In the genomic region with DNA sequence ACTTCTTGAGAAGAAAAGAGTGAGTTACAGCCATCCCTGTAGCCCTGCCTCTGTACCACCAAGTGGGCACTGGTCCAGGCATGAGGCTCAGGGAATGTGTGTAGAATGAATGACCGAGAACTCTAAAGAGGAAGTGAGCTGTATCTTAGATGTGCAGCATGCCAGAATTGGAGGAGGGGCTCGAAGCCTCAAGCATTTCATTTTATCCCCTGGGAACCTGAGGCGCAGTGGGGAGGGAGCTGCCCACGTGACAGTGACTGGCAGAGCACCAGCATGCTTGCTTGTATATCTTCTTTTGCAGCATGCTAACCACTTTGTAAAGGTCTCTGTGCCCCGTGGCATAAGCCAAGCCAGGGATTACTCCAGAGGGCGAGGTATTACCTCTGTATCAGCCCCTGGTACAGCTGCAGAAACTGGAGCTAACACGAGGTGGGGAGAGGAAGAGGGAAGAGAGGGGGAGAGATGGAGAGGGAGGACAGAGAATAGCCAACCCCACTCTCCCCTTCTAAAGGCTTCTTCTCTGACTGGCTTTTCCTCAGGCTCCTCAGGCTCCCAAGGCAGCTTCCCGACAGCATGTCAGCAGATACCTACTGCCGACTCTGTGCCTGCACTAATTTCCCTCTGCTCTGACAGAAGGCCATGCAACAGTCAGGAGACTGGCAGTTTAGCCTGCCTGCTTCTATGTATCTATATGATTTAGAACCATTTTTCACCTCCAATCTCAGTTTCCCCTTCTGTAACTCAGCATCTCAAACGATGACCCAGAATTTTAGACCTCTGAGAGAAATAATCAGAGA, we compare ENCODE assay signal across 8 mouse cellular contexts. TPM values are rescaled to one million over a fixed set of nuclear protein-coding genes. Genes with fewer than 3 reads are reported as not detected.
DNase-seq lines count a peak whose midpoint lies in the region; ATAC-seq lines count a peak whose summit lies in the region.

No protein-coding gene starts in this region.

- no peak overlapping the region for H3K4me2 ChIP-seq in kidney, embryonic 15.5 days
- H3K4me2 ChIP-seq in forebrain, embryonic 14.5 days (ENCODE audit: low read length): 0 out of 2 replicates have a peak overlapping the region, but pooled peaks have one; percentile 16

- peaks cover 7% of the 10 kb centered on the region for H3K4me1 ChIP-seq in kidney, embryonic 15.5 days
- H3K4me1 ChIP-seq in forebrain, embryonic 14.5 days (ENCODE audit: control insufficient read depth, insufficient read depth, low read length): peaks cover 41% of the 10 kb centered on the region

- no peak overlapping the region for H3K4me3 ChIP-seq in kidney, embryonic 15.5 days (replicated peaks)
- no peak overlapping the region for H3K4me3 ChIP-seq in forebrain, embryonic 14.5 days (ENCODE audit: low read depth, low read length)

- intact Hi-C loops in heart, postnatal 14 days (cut with DNase I): loop anchor here (5.0 kb wide), 1 partner anchor 179 kb away; no protein-coding TSS in a partner anchor
- intact Hi-C loops in left cerebral cortex, postnatal 4 days (cut with DNase I): no loop called here

- H3K9me3 ChIP-seq in kidney, embryonic 15.5 days (replicated peaks): no peaks in the 10 kb centered on the region
- no peaks in the 10 kb centered on the region for H3K9me3 ChIP-seq in forebrain, embryonic 14.5 days (replicated peaks; ENCODE audit: control insufficient read depth, low read length)

- DNase-seq in kidney, adult 18-20 months: peak; percentile 18
- DNase-seq in NIH3T3 (ENCODE audit: low read depth): peak; percentile 97
- DNase-seq in forebrain, embryonic 14.5 days (ENCODE audit: low spot score): peak; percentile 87
- DNase-seq in heart, postnatal 14 days: peak; percentile 51 to 63
- peak; percentile 39 for DNase-seq in left cerebral cortex, postnatal 4 days
- DNase-seq in right cerebral cortex, postnatal 4 days: peak; percentile 49
- DNase-seq in urinary bladder, postnatal 10 days (ENCODE audit: low spot score): no peak

- no peak overlapping the region for H3K9ac ChIP-seq in kidney, embryonic 15.5 days
- peak overlapping the region; percentile 32; the same call in 1 of the 2 replicates for H3K9ac ChIP-seq in forebrain, embryonic 14.5 days (ENCODE audit: low read length)

- no peak; the same call in 1 of the 2 replicates for ATAC-seq in kidney, embryonic 15.5 days (replicated peaks; ENCODE audit: low FRiP score)
- peak; percentile 70 for ATAC-seq in forebrain, embryonic 14.5 days

- 43% methylated on average over 10 of the region's 10 CpGs for WGBS in kidney, embryonic 15.5 days
- WGBS in forebrain, embryonic 14.5 days: 23% methylated on average over 10 of the region's 10 CpGs

- no peaks in the 10 kb centered on the region for H3K36me3 ChIP-seq in kidney, embryonic 15.5 days
- no peaks in the 10 kb centered on the region for H3K36me3 ChIP-seq in forebrain, embryonic 14.5 days (ENCODE audit: control insufficient read depth, insufficient read depth, low read length)

- no peaks in the 10 kb centered on the region for H3K27me3 ChIP-seq in kidney, embryonic 15.5 days
- H3K27me3 ChIP-seq in forebrain, embryonic 14.5 days (replicated peaks; ENCODE audit: control insufficient read depth, insufficient read depth, low read length): no peaks in the 10 kb centered on the region

- no peak overlapping the region for H3K27ac ChIP-seq in kidney, embryonic 15.5 days
- peak overlapping the region; percentile 60; the same call in 1 of the 2 replicates for H3K27ac ChIP-seq in forebrain, embryonic 14.5 days (ENCODE audit: low read depth, low read length)

RNA-seq across cellular contexts. Expression of a gene that starts 31.4 kb away (rescaled TPM):
- polyA plus RNA-seq in kidney, embryonic 15.5 days (2015; fragmentation: Nextera tagmentation; extraction: Ambion mirVana): 2.3 and 6.0 TPM in 2 replicates
- polyA plus RNA-seq in forebrain, embryonic 14.5 days (2014; fragmentation: Nextera tagmentation; extraction: Ambion mirVana): 107 and 129 TPM in 2 replicates
- total RNA-seq in heart, postnatal 14 days (2021): 10 to 100 TPM; 20.0 to 26.8 TPM
- total RNA-seq in left cerebral cortex, postnatal 4 days (2021): 1,000 to 10,000 TPM in 1 of 2 experiments, 100 to 1,000 TPM in 1; 949 to 1,024 TPM

Comparison
In these comparisons a context has a peak if more than half of its experiments do, and no peak if none do; other contexts are left out.
1. RNA of a gene that starts 31.4 kb away (total RNA-seq): 949 to 1,024 TPM in left cerebral cortex, postnatal 4 days; 20.0 to 26.8 TPM in heart, postnatal 14 days; every median in the first group is over 10 times any median in the second.